Mouse (Mus musculus): Measurements from ENCODE around the gene Pcbp1. TPM values are rescaled to one million over a fixed set of nuclear protein-coding genes. Genes with fewer than 3 reads are reported as not detected.

The Pcbp1 gene
- polyA plus RNA-seq, 1 experiment from 2014 or later = 192 TPM

DNA sequence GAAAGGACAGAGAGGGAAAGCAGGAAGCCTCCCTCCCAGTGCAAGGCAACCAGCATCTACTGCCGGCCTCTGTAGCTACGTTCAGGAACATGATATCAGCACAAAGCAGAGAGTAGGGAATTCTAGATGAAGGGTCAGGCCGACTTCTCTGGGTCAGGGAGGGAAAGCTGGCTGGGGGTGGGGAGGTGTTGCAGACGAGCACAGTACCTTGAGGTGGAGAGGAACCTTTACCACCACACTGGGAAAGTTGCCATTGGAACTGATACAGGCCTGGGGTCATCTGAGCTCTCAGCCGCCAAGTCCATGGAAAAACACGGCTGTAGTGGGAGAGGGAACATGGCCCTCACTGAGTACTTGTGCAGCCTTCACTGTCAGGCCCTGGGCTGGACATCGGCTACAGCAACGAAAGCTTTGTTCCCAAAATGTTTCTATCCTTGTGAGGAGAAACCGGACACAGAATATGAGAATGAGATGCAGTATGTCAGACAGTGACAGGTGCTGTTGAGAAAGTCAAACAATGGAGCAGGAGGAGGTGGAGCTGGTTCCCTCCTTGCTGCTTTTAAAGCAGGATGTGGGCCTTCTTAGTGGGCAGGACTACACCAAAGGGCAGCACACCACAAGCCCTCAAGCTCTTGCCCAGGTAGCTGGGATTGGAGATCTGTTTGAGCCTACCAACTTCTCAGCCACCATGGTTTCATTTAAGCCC, 50.5 kb downstream of the Pcbp1 start:
- H3K9ac ChIP-seq (ENCODE audit: low read length) = peak overlapping the region; percentile 8; the same call in 1 of the 2 replicates
- peak overlapping the region; percentile 42 for H3K27ac ChIP-seq (ENCODE audit: low read length)
- H3K27me3 ChIP-seq (ENCODE audit: control insufficient read depth, insufficient read depth, low read depth, low read length) = no peaks in the 10 kb centered on the region
- no peak for ATAC-seq (ENCODE audit: low read depth)
- WGBS = 45% methylated on average over 9 of the region's 9 CpGs
- no peak overlapping the region for H3K4me3 ChIP-seq (ENCODE audit: low read length)
- no peaks in the 10 kb centered on the region for H3K9me3 ChIP-seq (ENCODE audit: control insufficient read depth, low read length)
- H3K36me3 ChIP-seq (ENCODE audit: control insufficient read depth, insufficient read depth, low read length) = no peaks in the 10 kb centered on the region
- no peak overlapping the region for H3K4me2 ChIP-seq (ENCODE audit: low read depth, low read length)
- H3K4me1 ChIP-seq (replicated peaks; ENCODE audit: control insufficient read depth, insufficient read depth, low read length) = peaks cover 32% of the 10 kb centered on the region

DNA sequence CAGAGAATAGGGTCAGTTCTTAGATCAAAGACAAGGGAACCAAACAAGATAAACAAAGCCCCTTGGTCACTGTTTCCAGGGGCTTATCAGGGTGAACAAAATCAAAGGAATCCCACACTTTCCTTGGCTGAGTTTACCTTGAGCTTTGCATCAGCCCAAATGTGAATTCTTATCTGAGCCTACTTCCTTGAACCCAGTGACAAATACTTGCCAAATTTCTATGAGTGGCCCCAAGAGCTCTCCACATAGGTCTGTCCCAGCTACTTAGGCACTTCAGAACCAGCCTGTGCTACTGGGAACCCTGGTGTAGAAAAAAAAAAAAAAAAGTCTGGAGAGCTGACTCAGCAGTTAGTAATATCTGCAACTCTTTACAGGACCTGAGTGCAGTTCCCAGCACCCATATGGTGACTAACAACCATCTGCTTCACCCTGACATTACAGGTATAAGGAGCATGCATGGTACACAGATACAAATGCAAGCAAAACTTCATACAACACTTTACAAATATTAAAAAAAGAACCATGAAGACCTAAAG, 51.4 kb downstream of the Pcbp1 start:
- no peaks in the 10 kb centered on the region; the same call in 1 of the 2 replicates for H3K36me3 ChIP-seq (ENCODE audit: control insufficient read depth, insufficient read depth, low read length)
- ATAC-seq (ENCODE audit: low read depth) = no peak
- H3K9ac ChIP-seq (ENCODE audit: low read length) = no peak overlapping the region
- H3K9me3 ChIP-seq (ENCODE audit: control insufficient read depth, low read length) = no peaks in the 10 kb centered on the region
- H3K4me1 ChIP-seq (replicated peaks; ENCODE audit: control insufficient read depth, insufficient read depth, low read length) = peaks cover 23% of the 10 kb centered on the region
- no peak overlapping the region for H3K4me2 ChIP-seq (ENCODE audit: low read depth, low read length)
- no peaks in the 10 kb centered on the region for H3K27me3 ChIP-seq (ENCODE audit: control insufficient read depth, insufficient read depth, low read depth, low read length)
- peak overlapping the region; percentile 58 for H3K27ac ChIP-seq (ENCODE audit: low read length)
- H3K4me3 ChIP-seq (ENCODE audit: low read length) = no peak overlapping the region

Small RNA genes within 50 kb of the gene (microRNA-seq; reads per million reads assigned to microRNA genes)
- gene Gm22184 = not detected

Other genes with a start within 250 kb of the Pcbp1 start
- gene Fam136a, start 160.7 kb downstream of the Pcbp1 start, polyA plus RNA-seq (2015; fragmentation: Nextera tagmentation; extraction: Ambion mirVana) = 91.8 and 98.7 TPM in 2 replicates
- 522 and 523 TPM in 2 replicates for gene Snrpg, start 155.0 kb downstream of the Pcbp1 start, polyA plus RNA-seq (2015; fragmentation: Nextera tagmentation; extraction: Ambion mirVana)
- gene Pcyox1, start 129.2 kb downstream of the Pcbp1 start, polyA plus RNA-seq (2015; fragmentation: Nextera tagmentation; extraction: Ambion mirVana) = 85.4 and 88.9 TPM in 2 replicates
- 176 and 177 TPM in 2 replicates for gene Tia1, start 122.1 kb downstream of the Pcbp1 start, polyA plus RNA-seq (2015; fragmentation: Nextera tagmentation; extraction: Ambion mirVana)
- not detected in 2 replicates for gene Gm44790, start 99.7 kb downstream of the Pcbp1 start, polyA plus RNA-seq (2015; fragmentation: Nextera tagmentation; extraction: Ambion mirVana)
- 23.8 and 26.7 TPM in 2 replicates for gene C87436, start 87.9 kb downstream of the Pcbp1 start, polyA plus RNA-seq (2015; fragmentation: Nextera tagmentation; extraction: Ambion mirVana)
- 1.0 and 5.3 TPM in 2 replicates for gene Asprv1, start 101.8 kb upstream of the Pcbp1 start, polyA plus RNA-seq (2015; fragmentation: Nextera tagmentation; extraction: Ambion mirVana)
- gene Mxd1, start 142.8 kb upstream of the Pcbp1 start, polyA plus RNA-seq (2015; fragmentation: Nextera tagmentation; extraction: Ambion mirVana) = 15.2 and 15.5 TPM in 2 replicates
- 102 and 107 TPM in 2 replicates for gene Snrnp27, start 158.2 kb upstream of the Pcbp1 start, polyA plus RNA-seq (2015; fragmentation: Nextera tagmentation; extraction: Ambion mirVana)
- 22.9 and 23.1 TPM in 2 replicates for gene Gmcl1, start 207.1 kb upstream of the Pcbp1 start, polyA plus RNA-seq (2015; fragmentation: Nextera tagmentation; extraction: Ambion mirVana)

Measured in lung, embryonic 16.5 days (tissue).